In the genomic region with DNA sequence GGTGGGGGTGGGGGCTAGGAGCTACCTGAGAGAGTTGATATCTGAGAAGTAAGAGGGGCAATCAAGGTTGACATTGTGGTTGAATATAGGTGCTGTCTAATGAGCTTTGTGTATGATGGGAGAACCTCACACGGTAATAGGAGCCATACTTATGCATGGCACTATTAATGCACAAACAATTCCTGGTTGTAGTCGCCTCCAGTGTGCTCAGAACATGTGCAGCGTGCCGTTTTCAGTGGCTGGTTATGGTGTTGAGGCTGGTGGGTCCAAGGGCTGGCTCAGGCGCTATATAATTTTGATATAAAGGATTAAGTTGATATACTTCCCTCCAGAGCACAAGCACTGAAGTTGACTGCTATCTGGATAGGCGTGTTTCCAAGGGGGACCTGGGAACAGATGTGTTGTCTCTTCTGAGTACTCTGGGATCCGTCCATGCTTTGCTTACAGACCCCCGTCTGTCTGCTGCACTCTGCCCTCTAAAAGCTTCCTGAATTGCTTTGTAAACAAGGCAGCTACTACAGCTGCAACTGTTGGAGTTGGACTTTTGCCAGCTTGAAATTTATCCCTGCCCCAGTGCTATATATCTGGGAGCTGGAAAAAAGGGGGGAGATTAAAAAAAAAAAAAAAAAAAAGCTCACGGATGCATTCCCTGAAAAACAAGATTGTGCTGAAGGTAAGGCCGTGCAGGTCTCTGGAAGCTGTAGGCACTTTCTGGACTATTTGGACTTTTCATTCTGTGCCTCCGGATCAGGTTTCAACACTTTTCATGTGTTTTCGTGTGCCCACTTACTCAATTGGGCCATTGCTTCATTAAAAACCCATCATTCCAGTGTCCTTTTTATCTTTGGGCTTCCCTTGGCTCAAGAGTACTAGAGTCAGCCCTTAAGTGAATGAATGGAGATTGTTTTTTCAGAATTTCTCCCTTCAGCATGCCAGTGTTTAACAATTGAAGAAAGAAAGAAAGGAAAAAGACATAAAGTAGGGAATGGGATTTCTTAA, we compare ENCODE assay signal across 10 mouse cellular contexts.
DNase-seq lines count a peak whose midpoint lies in the region; ATAC-seq and TF ChIP-seq lines count a peak whose summit lies in the region.
"Had no signal": no experiment of that assay in that cellular context is flagged by ENCODE, and none has a peak within 500 bp of the region (broad histone marks: within the 10 kb centered on the region; RNA-seq: fewer than 3 reads in every experiment).

No protein-coding gene starts in this region.

- no peak overlapping the region for H3K9ac ChIP-seq in lung, embryonic 15.5 days
- no peak overlapping the region for H3K9ac ChIP-seq in embryonic facial prominence, embryonic 14.5 days (ENCODE audit: low read depth, low read length)

- H3K4me2 ChIP-seq in lung, embryonic 15.5 days = peak overlapping the region; percentile 16
- H3K4me2 ChIP-seq in embryonic facial prominence, embryonic 14.5 days (ENCODE audit: low read depth, low read length) = no peak overlapping the region

- H3K4me1 ChIP-seq in lung, embryonic 15.5 days = peaks cover 43% of the 10 kb centered on the region
- H3K4me1 ChIP-seq in lung, adult 2 months (ENCODE audit: control insufficient read depth, insufficient read depth, low read length) = peaks cover 11% of the 10 kb centered on the region
- peaks cover 44% of the 10 kb centered on the region for H3K4me1 ChIP-seq in embryonic facial prominence, embryonic 14.5 days (ENCODE audit: control insufficient read depth, insufficient read depth, low read length)

- H3K36me3 ChIP-seq in lung, embryonic 15.5 days = no peaks in the 10 kb centered on the region
- H3K36me3 ChIP-seq in embryonic facial prominence, embryonic 14.5 days (ENCODE audit: control insufficient read depth, insufficient read depth, low read length) = no peaks in the 10 kb centered on the region

- H3K9me3 ChIP-seq in lung, embryonic 15.5 days = no peaks in the 10 kb centered on the region
- no peaks in the 10 kb centered on the region for H3K9me3 ChIP-seq in embryonic facial prominence, embryonic 14.5 days (ENCODE audit: control insufficient read depth, low read length)

- no peak overlapping the region for H3K4me3 ChIP-seq in lung, embryonic 15.5 days
- H3K4me3 ChIP-seq in lung, adult 2 months (replicated peaks; ENCODE audit: extremely low read depth, low read depth, low read length) = no peak overlapping the region
- no peak overlapping the region for H3K4me3 ChIP-seq in embryonic facial prominence, embryonic 14.5 days (ENCODE audit: low read depth, low read length)
- H3K4me3 ChIP-seq: erythroblast, embryonic 14.5 days had no signal

- H3K27me3 ChIP-seq in lung, embryonic 15.5 days = peaks cover 4% of the 10 kb centered on the region; the same call in 1 of the 2 replicates
- no peaks in the 10 kb centered on the region for H3K27me3 ChIP-seq in embryonic facial prominence, embryonic 14.5 days (replicated peaks; ENCODE audit: control insufficient read depth, insufficient read depth, low read length)

- peak overlapping the region; percentile 80 for H3K27ac ChIP-seq in lung, embryonic 15.5 days
- peak overlapping the region; percentile 33; the same call in 1 of the 2 replicates for H3K27ac ChIP-seq in embryonic facial prominence, embryonic 14.5 days (replicated peaks; ENCODE audit: low read depth, low read length)

- 9% methylated on average over 12 of the region's 12 CpGs for WGBS in lung, embryonic 15.5 days
- WGBS in lung, adult 2 months = 42% methylated on average over 12 of the region's 12 CpGs
- WGBS in embryonic facial prominence, embryonic 14.5 days = 35% methylated on average over 12 of the region's 12 CpGs

- peak; percentile 67 for ATAC-seq in lung, embryonic 15.5 days (ENCODE audit: borderline replicate concordance, extremely low read depth, low FRiP score, low TSS enrichment)
- peak; percentile 79 for ATAC-seq in embryonic facial prominence, embryonic 14.5 days (ENCODE audit: low read depth)

- no peak for DNase-seq in lung, adult 2 months
- peak; percentile 81 for DNase-seq in embryonic facial prominence, embryonic 14.5 days (ENCODE audit: low spot score)
- peak; percentile 48 for DNase-seq in kidney, postnatal 14 days
- peak; percentile 15 to 42 for DNase-seq in lung, postnatal 4 days
- DNase-seq in urinary bladder, adult 18-20 months (ENCODE audit: low spot score in 2 of 2) = no peak
- DNase-seq in adrenal gland, adult 18-20 months (ENCODE audit: low spot score in 2 of 2) = no peak
- DNase-seq in spleen, adult 12 weeks (ENCODE audit: low spot score) = no peak
- DNase-seq: thymus, adult 18-20 months had no signal

- no peak for TF ChIP-seq CTCF in lung, adult 2 months (IDR thresholded peaks at IDR 0.05; ENCODE audit: insufficient read depth, low read length)

- no peak for TF ChIP-seq POLR2A in lung, adult 2 months (IDR thresholded peaks at IDR 0.05; ENCODE audit: borderline replicate concordance, extremely low read depth, low read depth, low read length)

Comparison
In these comparisons a context has a peak if more than half of its experiments do, and no peak if none do; other contexts are left out.
1. DNase-seq: peak in embryonic facial prominence, embryonic 14.5 days (single experiment), kidney, postnatal 14 days (single experiment) and lung, postnatal 4 days (2 of 2); none in lung, adult 2 months (single experiment), urinary bladder, adult 18-20 months (0 of 2), adrenal gland, adult 18-20 months (0 of 2) and spleen, adult 12 weeks (single experiment).